Mouse (Mus musculus) layer of hippocampus, adult 9-10 months (tissue): ENCODE data around the gene Vmn2r37.
"Not testable (repeated sequence)": the region's sequence is repeated elsewhere in the genome, so short reads cannot be mapped to it uniquely, and the experiment has no call there.

Experiments
- DNase-seq: peaks from one replicate; pipeline ENCODE4 v3.0.0; 2022; ENCODE audit warnings: low spot score

The Vmn2r37 gene

DNA sequence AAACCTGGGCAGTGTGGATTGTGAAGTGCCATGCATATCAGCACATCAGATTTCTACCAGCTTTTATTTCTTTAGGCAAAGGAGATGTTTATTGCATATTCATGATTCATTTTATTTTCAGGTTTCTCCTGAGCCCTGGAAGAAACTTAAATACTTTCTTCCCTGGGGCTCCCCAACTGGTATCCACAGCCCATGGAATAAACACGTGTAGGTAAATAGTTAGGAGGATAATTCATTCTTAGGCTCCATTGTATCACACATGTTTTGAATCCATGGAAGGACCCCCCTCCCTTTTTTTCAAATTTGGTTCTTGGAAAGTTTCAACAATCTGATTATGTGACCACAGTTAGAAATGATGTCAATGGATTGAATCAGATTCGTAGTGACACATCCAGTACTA, at the start of gene Vmn2r37:
Vmn2r37 (minus strand) TSS at position 101 of the 400 bp plus-strand sequence.
- not testable (repeated sequence) for DNase-seq
